Mouse (Mus musculus) spleen, postnatal 10 days (tissue): ENCODE measurements around the gene Ptprcap.
A peak's percentile ranks its signal among the peaks of the same experiment; 100 is the strongest.

Experiments
- DNase-seq, 2 experiments: peaks; one replicate each; pipeline ENCODE4 v3.0.0; 2021 to 2022; ENCODE audit warnings: low spot score in 2 of 2

Gene Ptprcap

DNA sequence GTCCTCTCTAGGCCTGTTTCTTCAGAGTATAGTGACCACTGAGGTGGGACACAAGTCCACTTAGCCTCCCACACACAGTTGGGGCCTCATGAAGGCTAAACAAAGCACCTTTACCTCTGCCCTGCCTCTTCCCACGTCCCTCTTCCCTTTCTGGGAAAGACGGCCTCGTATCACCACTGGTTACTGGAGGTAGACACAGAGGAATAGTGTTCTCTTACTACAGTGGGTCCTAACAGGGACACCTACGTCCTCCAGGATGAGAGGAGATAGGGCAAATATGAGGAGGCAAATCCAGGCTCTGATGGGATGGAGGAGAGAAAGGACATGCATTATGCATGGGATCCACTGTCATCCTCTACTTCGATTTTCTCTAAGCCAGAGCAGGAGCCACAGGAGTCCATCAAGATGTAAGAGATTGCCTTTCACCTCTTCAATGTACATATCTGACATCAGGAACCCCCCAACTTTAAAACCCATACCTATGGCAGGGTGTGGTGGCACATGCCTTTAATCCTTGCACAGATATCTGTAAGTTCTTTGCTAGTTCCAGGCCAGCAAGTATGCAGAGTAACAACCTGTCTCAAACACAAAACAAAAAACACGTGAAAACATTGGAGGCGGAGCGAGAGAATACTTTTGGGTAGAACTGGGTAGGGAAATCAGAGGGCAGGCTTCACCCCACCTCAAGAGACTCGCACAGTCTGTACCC lies 5.5 kb upstream of the Ptprcap start:
- no peak for DNase-seq

- DNase-seq: peak; percentile 93 to 96
Observed at GRCm38 (mm10) chr19:4148491-4148806, 5.0 kb upstream of the Ptprcap start, which contains the start of gene Coro1b. Coro1b (plus strand) TSS chr19:4148619.

DNA sequence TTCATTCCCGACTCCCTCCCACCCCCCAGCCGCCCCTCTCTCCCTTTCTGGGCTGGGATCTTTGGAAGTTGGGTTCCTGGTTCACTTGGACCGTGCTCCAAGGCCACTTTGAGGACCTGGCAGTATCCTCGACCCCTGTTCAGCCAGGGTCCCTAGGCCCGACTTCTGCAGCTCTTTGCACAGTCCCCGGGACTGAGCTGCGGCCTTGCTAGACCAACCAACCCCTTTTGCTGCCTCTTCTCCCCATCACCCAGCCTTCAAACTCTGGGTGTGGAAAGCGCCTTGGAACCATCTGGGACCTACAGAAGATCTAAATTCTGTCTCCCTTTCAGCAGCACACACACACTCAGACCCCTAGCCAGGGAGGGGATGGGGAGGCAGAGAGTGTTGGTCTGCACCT lies 4.6 kb upstream of the Ptprcap start:
- DNase-seq: peak in 1 of 2 experiments; percentile 35

DNA sequence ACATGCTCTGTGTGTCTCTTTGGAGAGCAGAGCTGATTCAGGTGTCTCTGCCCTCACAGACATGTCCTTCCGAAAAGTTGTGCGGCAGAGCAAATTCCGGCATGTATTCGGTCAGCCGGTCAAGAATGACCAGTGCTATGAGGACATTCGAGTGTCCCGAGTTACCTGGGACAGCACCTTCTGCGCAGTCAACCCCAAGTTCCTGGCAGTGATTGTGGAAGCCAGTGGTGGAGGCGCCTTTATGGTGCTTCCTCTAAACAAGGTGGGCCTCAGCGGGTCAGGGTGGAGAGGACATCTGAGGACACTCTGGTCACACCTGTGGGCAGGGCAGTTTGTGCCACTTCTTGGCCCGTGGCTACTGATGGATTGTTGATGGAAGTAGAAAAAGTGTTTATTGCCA lies 4.1 kb upstream of the Ptprcap start:
- DNase-seq: no peak

- DNase-seq: no peak
Observed at GRCm38 (mm10) chr19:4149764-4150461, 3.5 kb upstream of the Ptprcap start.

DNA sequence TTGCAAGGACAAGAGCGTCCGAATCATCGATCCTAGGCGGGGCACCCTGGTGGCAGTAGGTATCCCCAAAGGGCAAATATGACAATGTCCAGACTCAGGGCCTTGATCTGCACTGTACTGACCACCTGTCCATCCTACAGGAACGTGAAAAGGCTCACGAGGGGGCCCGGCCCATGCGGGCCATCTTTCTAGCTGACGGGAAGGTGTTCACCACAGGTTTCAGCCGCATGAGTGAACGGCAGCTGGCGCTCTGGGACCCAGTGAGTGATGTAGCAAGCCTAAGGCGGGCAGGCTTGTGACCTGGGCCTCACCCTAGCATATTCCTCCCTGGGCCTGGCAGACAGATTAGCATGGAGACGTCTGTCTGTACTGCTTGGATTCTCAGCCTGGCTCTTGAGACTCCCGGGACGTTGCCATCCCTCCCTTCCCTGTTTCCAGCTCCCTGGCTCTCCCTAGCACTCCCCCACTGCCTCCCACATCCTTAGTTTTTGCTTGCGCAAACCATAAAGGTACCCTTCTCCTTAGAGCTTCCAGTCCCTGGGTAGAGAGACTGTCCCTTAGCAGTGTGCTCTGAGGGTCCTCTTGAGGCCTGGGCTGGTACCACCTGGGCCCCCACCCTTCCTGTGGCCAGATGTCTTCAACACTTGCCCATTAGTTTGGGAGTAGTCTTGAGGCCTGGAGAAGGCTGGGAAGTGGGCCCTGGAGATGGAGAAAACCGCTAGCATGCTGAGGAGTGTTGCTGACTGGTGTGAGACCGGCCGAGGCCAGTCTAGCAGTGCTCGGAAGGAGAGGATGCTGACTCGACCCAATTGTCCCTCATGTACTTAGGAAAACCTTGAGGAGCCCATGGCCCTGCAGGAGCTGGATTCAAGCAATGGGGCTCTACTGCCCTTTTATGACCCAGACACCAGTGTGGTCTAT lies 2.6 kb upstream of the Ptprcap start:
- no peak for DNase-seq

DNA sequence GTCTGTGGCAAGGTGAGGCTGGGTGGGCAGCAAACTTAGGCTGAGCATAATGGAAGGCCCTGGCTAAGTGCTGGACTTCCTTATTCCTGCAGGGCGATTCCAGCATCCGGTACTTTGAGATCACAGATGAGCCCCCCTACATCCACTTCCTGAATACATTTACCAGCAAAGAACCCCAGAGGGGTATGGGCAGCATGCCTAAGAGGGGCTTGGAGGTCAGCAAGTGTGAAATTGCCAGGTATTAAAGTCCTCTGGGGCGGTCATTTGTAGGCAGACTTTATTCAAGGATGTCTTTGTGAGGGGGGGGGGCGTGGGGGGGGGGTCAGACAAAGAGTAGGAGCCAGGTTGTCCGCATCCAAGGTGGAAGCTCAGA lies 1.9 kb upstream of the Ptprcap start:
- no peak for DNase-seq

- DNase-seq: no peak
Observed at GRCm38 (mm10) chr19:4151898-4152297, 1.5 kb upstream of the Ptprcap start.

GRCm38 (mm10) chr19:4152445-4153231 lies 766 bp upstream of the Ptprcap start:
- DNase-seq: no peak

DNA sequence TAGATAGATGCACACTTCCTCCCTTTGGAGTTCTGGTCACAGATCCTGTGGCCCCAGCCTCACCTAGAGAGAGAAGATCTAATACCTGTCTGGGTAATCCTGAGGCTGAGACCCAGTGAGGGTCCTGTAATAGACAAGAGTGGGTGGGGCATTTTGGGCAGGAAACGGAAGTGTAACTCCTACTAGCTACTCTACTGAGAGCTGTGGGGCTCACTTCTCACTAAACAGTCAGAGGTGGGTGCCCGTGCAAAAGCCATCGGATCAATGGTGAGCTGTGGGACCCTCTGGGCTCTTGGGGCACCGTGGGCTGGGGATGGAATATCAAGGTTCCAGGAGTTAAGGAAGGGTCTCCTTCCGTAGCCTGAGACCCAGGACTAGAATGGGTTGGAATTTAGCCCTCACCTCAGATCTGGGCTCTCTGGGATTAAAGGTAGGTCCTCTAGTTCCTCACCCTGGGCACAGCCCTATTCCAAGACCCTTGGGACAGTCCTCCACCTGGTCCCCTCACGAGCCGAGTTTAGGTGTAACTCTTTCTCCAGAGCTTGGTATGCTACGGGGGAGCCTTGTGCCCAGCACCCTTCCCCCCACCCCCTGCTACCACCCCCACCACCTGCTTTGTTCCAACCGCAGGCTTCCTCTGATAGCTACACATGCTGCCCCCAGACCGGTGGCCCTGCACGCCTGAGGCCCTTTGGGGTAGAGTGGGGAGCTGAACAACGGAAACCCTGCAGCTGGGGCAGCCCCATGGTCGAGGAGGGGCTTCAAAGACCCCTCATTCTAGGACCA lies 1.2 kb downstream of the Ptprcap start:
- DNase-seq: peak in 1 of 2 experiments; percentile 73

- DNase-seq: peak; percentile 31 to 58
Observed at GRCm38 (mm10) chr19:4155223-4156072, 2.0 kb downstream of the Ptprcap start.

GRCm38 (mm10) chr19:4156073-4156579 lies 2.7 kb downstream of the Ptprcap start:
- DNase-seq: no peak

GRCm38 (mm10) chr19:4156771-4157170 lies 3.4 kb downstream of the Ptprcap start:
- DNase-seq: no peak

DNA sequence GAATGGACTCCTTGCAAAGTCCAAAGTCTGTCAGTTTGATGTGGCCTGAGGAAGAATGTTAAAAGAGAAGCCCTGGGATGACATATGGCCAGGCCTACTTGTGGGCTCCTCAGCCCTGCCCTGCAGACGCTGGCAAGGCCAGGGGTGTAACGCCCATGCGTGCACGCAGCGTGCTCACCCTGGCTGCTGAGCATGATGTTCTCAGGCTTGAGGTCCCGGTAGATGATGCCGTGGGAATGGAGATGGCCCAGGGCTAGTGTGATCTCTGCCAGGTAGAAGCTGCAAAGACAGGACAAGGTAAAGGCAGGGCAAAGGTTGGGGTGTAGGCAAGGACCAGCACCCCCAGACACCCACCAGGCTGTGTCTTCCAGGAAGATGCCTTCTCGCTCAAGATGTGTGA lies 5.6 kb downstream of the Ptprcap start:
- DNase-seq: no peak

- peak; percentile 95 to 97 for DNase-seq
Observed at GRCm38 (mm10) chr19:4162646-4163542, 9.5 kb downstream of the Ptprcap start, which contains the start of gene Rps6kb2. Rps6kb2 (minus strand) TSS chr19:4163354.

DNA sequence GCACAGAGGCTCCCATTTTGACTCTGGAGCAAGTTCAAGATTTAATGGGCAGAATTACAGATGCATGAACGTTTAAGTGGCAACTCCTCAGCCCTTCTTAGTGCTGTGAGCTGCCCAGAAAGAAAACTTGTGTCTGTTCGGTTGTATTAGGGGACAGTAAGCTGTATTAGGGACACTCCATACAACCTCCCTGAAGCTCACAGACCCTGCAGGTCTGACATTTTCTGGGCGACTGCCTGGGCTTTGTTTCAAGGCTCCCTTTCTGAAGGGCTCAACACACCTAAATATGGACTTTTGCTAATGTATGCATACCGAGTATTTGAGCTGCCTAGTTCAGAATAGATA lies 10.1 kb downstream of the Ptprcap start:
- DNase-seq: no peak

- no peak for DNase-seq
Observed at GRCm38 (mm10) chr19:4164100-4164499, 10.7 kb downstream of the Ptprcap start.

GRCm38 (mm10) chr19:4164721-4165120 lies 11.3 kb downstream of the Ptprcap start:
- DNase-seq: no peak
